Mouse (Mus musculus) mouse trophoblast stem cell (cell line): ENCODE results near the gene Strbp.

Experiments used
- in situ Hi-C, 2 experiments: fragments of 300-500 bp; cut with MseI, MboI; formaldehyde crosslinking; loops; 2 replicates in 1 of 2; 3 replicates in 1 of 2; pipeline ENCODE4 v1.15.1; 2025

Strbp gene

GRCm38 (mm10) chr2:37702301-37703172 lies 1.1 kb downstream of the Strbp start:
- in situ Hi-C loops = no loop called here

GRCm38 (mm10) chr2:37689064-37689615 lies 14.5 kb downstream of the Strbp start:
- in situ Hi-C loops = no loop called here

- in situ Hi-C loops = no loop called here
These were observed 16.6 kb downstream of the Strbp start for GRCm38 (mm10) chr2:37687031-37687430.

- in situ Hi-C loops = no loop called here
These were observed 18.8 kb downstream of the Strbp start for GRCm38 (mm10) chr2:37684864-37685263.

GRCm38 (mm10) chr2:37682197-37682811 lies 21.4 kb downstream of the Strbp start:
- in situ Hi-C loops = no loop called here

GRCm38 (mm10) chr2:37651086-37651485 lies 52.6 kb downstream of the Strbp start:
- in situ Hi-C loops = no loop called here

- in situ Hi-C loops = no loop called here
These were observed 54.1 kb downstream of the Strbp start for GRCm38 (mm10) chr2:37649590-37649989.

- in situ Hi-C loops = no loop called here
These were observed 54.7 kb downstream of the Strbp start for GRCm38 (mm10) chr2:37648966-37649365.

- in situ Hi-C loops = no loop called here
These were observed 80.3 kb downstream of the Strbp start for GRCm38 (mm10) chr2:37623343-37623742.

- in situ Hi-C loops = no loop called here
These were observed 115.7 kb downstream of the Strbp start for GRCm38 (mm10) chr2:37587919-37588318.

GRCm38 (mm10) chr2:37578185-37578584 lies 125.5 kb downstream of the Strbp start:
- in situ Hi-C loops = no loop called here

- in situ Hi-C loops = no loop called here
These were observed 127.0 kb downstream of the Strbp start for GRCm38 (mm10) chr2:37576661-37577060.

- in situ Hi-C loops = no loop called here
These were observed 131.5 kb downstream of the Strbp start for GRCm38 (mm10) chr2:37572141-37572540.

- in situ Hi-C loops = no loop called here
These were observed 133.0 kb downstream of the Strbp start for GRCm38 (mm10) chr2:37570703-37571102.

- in situ Hi-C loops = no loop called here
These were observed 133.8 kb downstream of the Strbp start for GRCm38 (mm10) chr2:37569888-37570287.

- in situ Hi-C loops = no loop called here
These were observed 137.6 kb downstream of the Strbp start for GRCm38 (mm10) chr2:37566035-37566434.

- in situ Hi-C loops = no loop called here
These were observed 138.1 kb downstream of the Strbp start for GRCm38 (mm10) chr2:37565579-37565978.

GRCm38 (mm10) chr2:37556366-37556765 lies 147.3 kb downstream of the Strbp start:
- in situ Hi-C loops = no loop called here

- in situ Hi-C loops = no loop called here
These were observed 154.2 kb downstream of the Strbp start for GRCm38 (mm10) chr2:37549346-37550012.

- in situ Hi-C loops = no loop called here
These were observed 172.0 kb downstream of the Strbp start for GRCm38 (mm10) chr2:37531639-37532038.

GRCm38 (mm10) chr2:37530766-37531165 lies 172.9 kb downstream of the Strbp start:
- in situ Hi-C loops = no loop called here

- in situ Hi-C loops = no loop called here
These were observed 174.3 kb downstream of the Strbp start for GRCm38 (mm10) chr2:37529397-37529796.
